Mouse (Mus musculus) right cerebral cortex, postnatal 10 days (tissue): ENCODE results near the gene Ifna9.
"Not testable (repeated sequence)": the region's sequence is repeated elsewhere in the genome, so short reads cannot be mapped to it uniquely, and the experiment has no call there.

Experiments used
- DNase-seq, 2 experiments: peaks; one replicate each; pipeline ENCODE4 v3.0.0; 2021; ENCODE audit warnings: low spot score in 2 of 2

Ifna9 gene

DNA sequence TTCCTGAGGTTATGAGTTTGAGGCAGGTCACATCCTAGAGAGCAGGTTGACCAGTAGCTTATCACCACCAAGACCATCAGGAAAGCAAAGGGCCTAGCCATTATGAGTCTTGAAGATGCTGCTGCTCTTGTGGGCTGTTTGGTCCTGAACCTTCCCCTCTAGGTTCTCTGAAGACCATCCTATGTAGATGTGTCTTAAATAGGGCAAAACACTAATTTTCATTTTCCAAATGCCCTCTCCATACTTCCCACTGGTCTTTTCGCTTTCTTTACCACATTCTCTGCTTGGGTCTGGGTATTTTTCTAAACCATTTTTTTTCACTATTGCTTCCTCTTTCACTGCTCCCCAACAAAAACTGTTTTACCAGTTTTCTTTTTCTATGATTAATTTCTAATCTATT, at the start of gene Ifna9:
Gene Ifna9 (minus strand): TSS at position 101 of the 400 bp plus-strand sequence.
- DNase-seq, result no peak

DNA sequence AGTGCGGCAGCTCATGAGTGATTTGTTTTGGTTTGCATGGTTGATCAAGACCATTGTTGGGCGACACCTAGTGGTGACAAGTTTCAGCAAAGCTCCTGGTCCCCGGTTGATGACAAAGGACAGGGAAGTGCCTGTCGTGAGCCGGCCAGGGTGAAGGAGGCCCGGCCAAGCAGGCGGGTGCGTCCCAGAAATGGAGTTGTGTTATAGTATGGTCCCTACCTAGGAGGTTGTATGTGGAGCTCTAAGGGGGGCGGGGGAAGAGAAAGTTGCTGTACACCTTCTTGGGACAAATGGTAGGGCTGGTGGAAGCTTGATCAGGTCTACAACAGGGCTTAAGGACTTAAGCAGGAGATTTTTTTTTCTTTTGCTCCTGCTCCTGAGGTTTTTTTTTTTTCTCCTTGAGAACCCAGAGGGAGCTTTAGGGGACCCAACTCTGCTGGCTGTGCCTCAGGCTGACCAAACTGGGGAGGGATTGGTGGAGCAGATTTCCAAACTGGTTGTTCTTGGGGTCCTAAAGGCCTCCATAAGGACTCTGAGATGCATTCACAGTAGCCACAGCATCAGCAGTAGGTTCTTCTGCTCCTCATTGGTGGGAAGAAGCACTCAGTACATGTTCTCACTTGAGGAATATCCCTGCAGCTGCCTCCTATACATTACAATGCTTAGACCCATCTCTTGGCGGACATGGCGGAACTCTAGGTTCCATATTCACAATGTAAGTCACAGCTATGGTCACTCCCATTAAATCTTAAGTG, 49.1 kb upstream of the Ifna9 start:
- DNase-seq, result peak; percentile 86 to 94

DNA sequence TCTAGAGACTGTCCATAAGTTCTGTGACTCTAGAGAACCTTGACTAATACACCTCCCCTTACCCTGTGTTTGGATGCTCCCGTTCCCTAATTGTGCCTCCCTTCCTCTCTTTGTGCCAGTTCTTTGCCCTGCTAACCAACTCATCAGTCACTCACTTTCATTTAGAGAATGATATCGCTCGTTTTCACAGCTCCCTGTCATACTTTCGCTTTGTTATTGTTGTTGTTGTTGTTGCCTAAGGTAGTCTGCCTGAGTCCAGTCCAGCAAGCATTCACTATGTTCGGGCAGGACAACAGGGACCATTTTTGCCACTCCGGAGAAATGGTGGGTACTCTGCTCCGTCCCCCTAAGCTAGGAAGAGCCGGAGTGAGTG, 48.5 kb upstream of the Ifna9 start:
- DNase-seq, result no peak

DNA sequence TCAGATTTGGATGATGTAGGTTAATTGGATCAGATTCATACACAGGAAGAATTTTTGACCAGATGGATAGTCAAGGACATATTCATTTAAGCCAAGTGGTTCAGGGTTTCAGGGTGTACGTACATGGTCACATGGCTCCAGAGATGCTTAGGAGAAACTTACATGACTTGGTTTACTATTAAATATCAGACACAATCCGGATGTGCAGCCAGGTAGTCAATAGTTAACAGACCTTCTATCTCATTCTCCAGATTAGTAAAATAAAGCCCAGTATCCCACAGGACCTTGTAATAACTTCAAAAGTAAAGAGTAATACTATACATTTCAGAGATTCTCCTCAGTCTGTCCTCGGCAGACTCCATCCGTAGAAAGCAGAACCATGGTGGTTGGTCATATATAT, 42.1 kb upstream of the Ifna9 start, which contains the start of gene C87499:
Gene C87499 (minus strand): TSS at position 101 of the 400 bp plus-strand sequence.
- DNase-seq, result no peak

DNA sequence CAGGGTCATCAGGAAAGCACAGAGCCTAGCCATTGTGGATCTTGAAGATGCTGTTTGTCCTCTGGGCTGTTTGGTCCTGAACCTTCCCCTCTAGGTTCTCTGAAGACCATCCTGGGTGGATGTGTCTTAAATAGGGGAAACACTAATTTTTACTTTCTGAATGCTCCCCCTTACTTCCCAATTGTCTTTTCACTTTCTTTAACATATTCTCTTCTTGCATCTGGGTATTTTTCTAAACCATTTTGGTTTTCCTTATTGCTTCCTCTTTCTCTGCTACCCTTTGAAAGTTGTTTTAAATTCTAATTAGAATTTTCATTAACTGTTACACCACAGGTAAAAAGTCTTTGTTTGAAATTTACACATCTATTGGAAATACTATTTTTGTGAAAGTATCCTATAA, 11.1 kb upstream of the Ifna9 start, which contains the start of gene Ifna12:
Gene Ifna12 (minus strand): TSS at position 101 of the 400 bp plus-strand sequence.
- no peak for DNase-seq

DNA sequence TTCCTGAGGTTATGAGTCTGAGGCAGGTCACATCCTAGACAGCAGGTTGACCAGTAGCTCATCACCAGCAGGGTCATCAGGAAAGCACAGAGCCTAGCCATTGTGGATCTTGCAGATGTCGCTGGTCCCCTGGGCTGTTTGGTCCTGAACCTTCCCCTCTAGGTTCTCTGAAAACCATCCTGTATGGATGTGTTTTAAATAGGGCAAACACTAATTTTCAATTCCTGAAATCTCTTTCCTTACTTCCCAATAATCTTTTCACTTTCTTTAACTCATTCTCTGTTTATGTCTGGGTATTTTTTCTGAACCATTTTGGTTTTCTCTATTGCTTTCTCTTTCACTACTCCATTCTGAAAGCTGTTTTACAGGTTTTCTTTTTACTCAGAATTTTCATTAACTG, 20.5 kb downstream of the Ifna9 start, which contains the start of gene Ifna14:
Gene Ifna14 (minus strand): TSS at position 101 of the 400 bp plus-strand sequence.
- no peak for DNase-seq

DNA sequence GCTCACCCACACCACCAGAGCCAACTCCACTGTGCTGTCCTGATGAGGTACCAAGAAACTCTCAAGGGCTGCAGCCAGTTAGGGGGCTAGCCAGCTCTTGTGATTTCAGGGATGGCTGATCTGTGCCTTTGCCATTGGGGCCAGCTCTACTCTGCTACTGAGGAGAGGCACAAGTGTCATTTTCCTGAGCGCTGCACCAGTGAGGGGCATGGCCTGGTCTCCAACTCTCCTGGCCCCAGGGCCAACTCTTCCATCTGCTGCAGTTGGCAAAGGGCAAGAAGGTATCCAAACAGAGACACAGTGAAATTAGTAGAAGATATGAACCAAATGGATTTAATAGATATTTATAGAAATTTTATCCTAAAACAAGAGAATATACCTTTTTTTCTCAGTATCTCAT, 30.4 kb downstream of the Ifna9 start:
- DNase-seq, result no peak

DNA sequence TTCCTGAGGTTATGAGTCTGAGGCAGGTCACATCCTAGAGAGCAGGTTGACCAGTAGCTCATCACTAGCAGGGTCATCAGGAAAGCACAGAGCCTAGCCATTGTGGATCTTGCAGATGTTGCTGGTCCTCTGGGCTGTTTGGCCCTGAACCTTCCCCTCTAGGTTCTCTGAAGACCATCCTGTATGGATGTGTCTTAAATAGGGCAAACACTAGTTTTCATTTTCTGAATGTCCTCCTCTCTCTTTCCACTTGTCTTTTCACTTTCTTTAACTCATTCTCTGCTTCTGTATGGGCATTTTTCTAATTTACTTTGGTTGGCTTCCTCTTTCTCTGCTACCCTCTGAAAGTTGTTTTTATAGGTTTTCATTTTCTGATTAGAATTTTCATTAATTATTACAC, 34.0 kb downstream of the Ifna9 start, which contains the start of gene Ifna15:
Gene Ifna15 (minus strand): TSS at position 101 of the 400 bp plus-strand sequence.
- not testable (repeated sequence) for DNase-seq

DNA sequence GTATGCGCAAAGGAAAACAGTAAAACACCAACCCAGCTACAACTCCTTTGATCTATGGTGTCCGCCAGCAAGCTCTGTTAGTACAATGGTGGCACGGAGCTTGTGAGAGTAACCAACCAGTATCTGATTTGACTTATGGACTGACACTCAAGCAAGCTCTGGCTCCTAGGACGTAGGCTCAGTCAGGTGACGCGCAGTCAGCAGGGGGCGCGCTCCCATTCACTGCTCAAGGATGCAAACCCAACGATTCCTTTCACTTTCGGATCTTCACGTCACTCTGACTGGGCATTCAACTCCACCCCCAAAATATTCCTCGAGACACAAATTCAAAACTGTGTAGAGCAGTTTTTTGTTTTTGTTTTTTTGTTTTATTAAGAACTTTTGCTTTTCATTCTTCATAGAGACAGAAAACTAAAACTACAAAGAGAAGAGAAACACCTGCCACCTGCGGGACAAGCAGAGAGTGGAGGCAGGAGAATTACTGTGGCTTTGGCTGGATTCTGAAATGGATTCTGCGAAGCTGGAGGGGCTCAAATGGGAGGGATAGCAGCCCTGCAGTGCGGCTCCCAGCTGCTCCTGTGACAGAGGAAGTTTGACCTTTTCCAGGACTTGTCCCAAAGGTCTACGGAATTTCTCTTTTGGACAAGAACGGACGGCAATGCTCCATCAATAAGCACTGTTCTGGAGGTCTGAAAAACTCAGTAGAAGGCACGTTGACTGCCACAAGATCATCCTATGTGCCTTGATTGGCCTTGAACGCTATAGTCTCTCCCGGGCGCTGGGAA, 41.8 kb downstream of the Ifna9 start:
- peak; percentile 46 to 68 for DNase-seq

DNA sequence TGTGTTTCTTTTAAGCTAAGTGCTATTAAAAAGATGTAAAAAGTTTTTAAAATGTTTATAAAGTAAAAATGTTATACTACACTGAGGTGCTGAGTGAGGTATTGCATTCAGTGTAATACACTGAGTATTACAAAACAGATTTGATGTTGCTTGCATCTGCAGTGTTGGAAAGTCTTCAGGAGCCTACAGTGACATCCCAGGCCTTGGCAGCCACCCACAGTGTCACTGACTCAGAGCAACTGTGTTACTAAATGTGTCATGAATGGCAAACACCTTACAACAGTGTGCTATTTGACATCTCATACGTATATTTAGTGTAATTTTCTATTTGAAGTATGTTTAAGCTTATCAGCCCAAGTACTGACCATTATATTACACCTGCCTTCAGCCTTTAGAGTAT, 44.2 kb downstream of the Ifna9 start:
- DNase-seq, result no peak

DNA sequence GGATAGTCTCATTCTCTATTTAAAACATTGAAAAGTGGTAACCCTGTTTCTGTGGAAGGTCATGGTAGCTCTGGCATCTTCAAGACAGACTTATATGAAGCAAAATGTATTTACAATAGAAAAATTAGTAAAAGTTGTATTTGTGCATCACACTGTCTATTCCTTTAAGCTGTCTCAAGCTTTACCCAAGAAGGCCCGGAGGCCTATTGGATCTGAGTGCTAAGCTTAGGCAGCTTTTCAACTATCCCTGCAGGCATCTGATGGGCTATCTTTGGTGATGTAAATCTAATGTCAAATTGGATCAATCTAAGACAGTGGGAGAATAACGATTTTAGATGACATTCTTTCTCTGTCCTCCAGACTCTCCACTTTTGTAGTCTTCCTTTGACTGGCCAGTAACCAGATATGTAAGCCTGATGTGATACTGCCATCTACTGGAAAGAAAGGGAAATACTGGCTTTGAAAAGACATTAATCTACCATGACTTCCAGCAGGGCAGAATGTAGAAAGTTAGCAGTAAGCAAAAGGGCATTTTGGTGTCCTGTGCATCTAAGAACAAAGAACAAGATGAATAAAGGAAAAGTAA, 48.4 kb downstream of the Ifna9 start:
- DNase-seq, result no peak
